In genomic region chr7:141411667-141412066, GRCm38 (mm10) we compare ENCODE assay signal across 24 mouse cellular contexts. TPM values are rescaled to one million over a fixed set of nuclear protein-coding genes. Genes with fewer than 3 reads are reported as not detected.
DNase-seq lines count a peak whose midpoint lies in the region; ATAC-seq and TF ChIP-seq lines count a peak whose summit lies in the region.
"Had no signal": no experiment of that assay in that cellular context is flagged by ENCODE, and none has a peak within 500 bp of the region (broad histone marks: within the 10 kb centered on the region; RNA-seq: fewer than 3 reads in every experiment).

No protein-coding gene starts in this region.

- TF ChIP-seq CTCF in stomach, postnatal 0 days (IDR thresholded peaks at IDR 0.05; ENCODE audit: low read depth): no peak

- H3K4me2 ChIP-seq in forebrain, embryonic 12.5 days: no peak overlapping the region
- no peak overlapping the region for H3K4me2 ChIP-seq in forebrain, embryonic 14.5 days (ENCODE audit: low read length)
- H3K4me2 ChIP-seq in heart, embryonic 16.5 days (ENCODE audit: low read depth, low read length): no peak overlapping the region
- H3K4me2 ChIP-seq in liver, embryonic 15.5 days: no peak overlapping the region
- no peak overlapping the region for H3K4me2 ChIP-seq in stomach, embryonic 16.5 days (ENCODE audit: low read depth, low read length)
- no peak overlapping the region for H3K4me2 ChIP-seq in stomach, postnatal 0 days (replicated peaks; ENCODE audit: low read depth)
- H3K4me2 ChIP-seq: embryonic facial prominence, embryonic 15.5 days; forebrain, embryonic 15.5 days; heart, embryonic 11.5 days had no signal

- no peaks in the 10 kb centered on the region for H3K27me3 ChIP-seq in forebrain, embryonic 12.5 days
- H3K27me3 ChIP-seq in forebrain, embryonic 14.5 days (replicated peaks; ENCODE audit: control insufficient read depth, insufficient read depth, low read length): no peaks in the 10 kb centered on the region
- H3K27me3 ChIP-seq in heart, embryonic 16.5 days (ENCODE audit: control insufficient read depth, insufficient read depth, low read length): no peaks in the 10 kb centered on the region
- H3K27me3 ChIP-seq in liver, embryonic 15.5 days: no peaks in the 10 kb centered on the region
- no peaks in the 10 kb centered on the region for H3K27me3 ChIP-seq in stomach, embryonic 16.5 days (ENCODE audit: control insufficient read depth, insufficient read depth, low read length)
- no peaks in the 10 kb centered on the region for H3K27me3 ChIP-seq in stomach, postnatal 0 days (ENCODE audit: control insufficient read depth, insufficient read depth, low read length)
- H3K27me3 ChIP-seq: CH12.LX; embryonic facial prominence, embryonic 15.5 days; forebrain, embryonic 15.5 days; Patski had no signal

- peaks cover 27% of the 10 kb centered on the region for H3K36me3 ChIP-seq in forebrain, embryonic 12.5 days (replicated peaks)
- peaks cover 19% of the 10 kb centered on the region for H3K36me3 ChIP-seq in forebrain, embryonic 14.5 days (ENCODE audit: control insufficient read depth, insufficient read depth, low read length)
- peaks cover 18% of the 10 kb centered on the region for H3K36me3 ChIP-seq in heart, embryonic 16.5 days (ENCODE audit: control insufficient read depth, insufficient read depth)
- peaks cover 31% of the 10 kb centered on the region for H3K36me3 ChIP-seq in liver, embryonic 15.5 days (replicated peaks)
- 0 out of 2 replicates have a peak, but pooled peaks cover 3% of the 10 kb centered on the region for H3K36me3 ChIP-seq in stomach, embryonic 16.5 days (ENCODE audit: control insufficient read depth, insufficient read depth, low read length)
- peaks cover 6% of the 10 kb centered on the region; the same call in 1 of the 2 replicates for H3K36me3 ChIP-seq in stomach, postnatal 0 days (ENCODE audit: control insufficient read depth, insufficient read depth, low read length)

- no peak overlapping the region for H3K27ac ChIP-seq in forebrain, embryonic 12.5 days
- no peak overlapping the region for H3K27ac ChIP-seq in forebrain, embryonic 14.5 days (ENCODE audit: low read depth, low read length)
- H3K27ac ChIP-seq in heart, embryonic 16.5 days (ENCODE audit: low read length): no peak overlapping the region
- H3K27ac ChIP-seq in liver, embryonic 15.5 days (replicated peaks): 0 out of 2 replicates have a peak overlapping the region, but pooled peaks have one; percentile 4
- no peak overlapping the region for H3K27ac ChIP-seq in stomach, embryonic 16.5 days (ENCODE audit: low read length)
- no peak overlapping the region for H3K27ac ChIP-seq in stomach, postnatal 0 days (replicated peaks)
- H3K27ac ChIP-seq: embryonic facial prominence, embryonic 15.5 days; forebrain, embryonic 15.5 days; heart, adult 2 months; hindbrain, embryonic 10.5 days had no signal

- ATAC-seq in forebrain, embryonic 12.5 days (ENCODE audit: low FRiP score): no peak
- ATAC-seq in forebrain, embryonic 14.5 days: no peak
- ATAC-seq in heart, embryonic 16.5 days (replicated peaks; ENCODE audit: extremely low read depth, insufficient read depth, low FRiP score): no peak
- ATAC-seq in liver, embryonic 15.5 days (ENCODE audit: insufficient read depth): no peak
- ATAC-seq in stomach, embryonic 16.5 days (ENCODE audit: insufficient read depth, low FRiP score): no peak
- ATAC-seq in stomach, postnatal 0 days (ENCODE audit: low FRiP score, low TSS enrichment): no peak
- ATAC-seq: activated CD4-positive, CD25-positive, alpha-beta regulatory T cell, adult 4 months; forebrain, embryonic 15.5 days; intestine, postnatal 0 days; Patski had no signal

- H3K9me3 ChIP-seq in forebrain, embryonic 12.5 days: no peaks in the 10 kb centered on the region
- no peaks in the 10 kb centered on the region for H3K9me3 ChIP-seq in forebrain, embryonic 14.5 days (replicated peaks; ENCODE audit: control insufficient read depth, low read length)
- H3K9me3 ChIP-seq in heart, embryonic 16.5 days (replicated peaks; ENCODE audit: control insufficient read depth, low read length): no peaks in the 10 kb centered on the region
- H3K9me3 ChIP-seq in liver, embryonic 15.5 days (replicated peaks): no peaks in the 10 kb centered on the region
- no peaks in the 10 kb centered on the region for H3K9me3 ChIP-seq in stomach, embryonic 16.5 days (replicated peaks; ENCODE audit: control insufficient read depth, low read length)
- H3K9me3 ChIP-seq in stomach, postnatal 0 days (ENCODE audit: control insufficient read depth, low read length): no peaks in the 10 kb centered on the region
- H3K9me3 ChIP-seq: embryonic facial prominence, embryonic 15.5 days; forebrain, embryonic 15.5 days had no signal

- 91% methylated on average over 1 of the region's 1 CpGs for WGBS in forebrain, embryonic 12.5 days
- WGBS in forebrain, embryonic 14.5 days: 95% methylated on average over 1 of the region's 1 CpGs
- WGBS in heart, embryonic 16.5 days: 93% methylated on average over 1 of the region's 1 CpGs
- WGBS in liver, embryonic 15.5 days (ENCODE audit: insufficient replicate concordance): 84% methylated on average over 1 of the region's 1 CpGs
- WGBS in stomach, embryonic 16.5 days: 90% methylated on average over 1 of the region's 1 CpGs
- WGBS in stomach, postnatal 0 days: 93% methylated on average over 1 of the region's 1 CpGs

- DNase-seq in forebrain, embryonic 14.5 days (ENCODE audit: low spot score): no peak
- no peak for DNase-seq in heart, postnatal 14 days
- no peak for DNase-seq in liver
- DNase-seq in stomach, postnatal 0 days (ENCODE audit: low spot score): no peak
- DNase-seq: adrenal gland, postnatal 14 days; cerebellum, adult 11-12 months; cerebellum, adult 9-10 months; gastrocnemius, postnatal 10 days; heart, adult 2 months; heart, postnatal 10 days; kidney, adult 8-10 months had no signal

- no peak overlapping the region for H3K4me3 ChIP-seq in forebrain, embryonic 12.5 days (replicated peaks)
- no peak overlapping the region for H3K4me3 ChIP-seq in forebrain, embryonic 14.5 days (ENCODE audit: low read depth, low read length)
- no peak overlapping the region for H3K4me3 ChIP-seq in heart, embryonic 16.5 days (ENCODE audit: low read length)
- no peak overlapping the region for H3K4me3 ChIP-seq in liver, embryonic 15.5 days (replicated peaks)
- H3K4me3 ChIP-seq in stomach, embryonic 16.5 days (replicated peaks; ENCODE audit: low read length): no peak overlapping the region
- no peak overlapping the region for H3K4me3 ChIP-seq in stomach, postnatal 0 days (ENCODE audit: low read depth, low read length)
- H3K4me3 ChIP-seq: embryonic facial prominence, embryonic 15.5 days; erythroblast, embryonic 14.5 days; forebrain, embryonic 15.5 days; heart, adult 2 months; hindbrain, embryonic 10.5 days had no signal

- H3K9ac ChIP-seq in forebrain, embryonic 12.5 days: 0 out of 2 replicates have a peak overlapping the region, but pooled peaks have one; percentile 8
- no peak overlapping the region for H3K9ac ChIP-seq in forebrain, embryonic 14.5 days (ENCODE audit: low read length)
- H3K9ac ChIP-seq in heart, embryonic 16.5 days (ENCODE audit: low read length): peak overlapping the region; percentile 5; the same call in 1 of the 2 replicates
- H3K9ac ChIP-seq in liver, embryonic 15.5 days: no peak overlapping the region
- 0 out of 2 replicates have a peak overlapping the region, but pooled peaks have one; percentile 2 for H3K9ac ChIP-seq in stomach, embryonic 16.5 days (ENCODE audit: low read length)
- H3K9ac ChIP-seq in stomach, postnatal 0 days (ENCODE audit: low read length): no peak overlapping the region
- H3K9ac ChIP-seq: embryonic facial prominence, embryonic 15.5 days had no signal

- no peak for TF ChIP-seq EP300 in stomach, postnatal 0 days (optimal IDR thresholded peaks at IDR 0.05)

- intact Hi-C loops in heart, postnatal 14 days (cut with DNase I): loop anchor here (5.0 kb wide), 1 partner anchor 46 kb away; the partner anchor contains the start of gene Pnpla2

- peaks cover 17% of the 10 kb centered on the region for H3K4me1 ChIP-seq in forebrain, embryonic 12.5 days
- H3K4me1 ChIP-seq in forebrain, embryonic 14.5 days (ENCODE audit: control insufficient read depth, insufficient read depth, low read length): peaks cover 7% of the 10 kb centered on the region; the same call in 1 of the 2 replicates
- peaks cover 17% of the 10 kb centered on the region for H3K4me1 ChIP-seq in heart, embryonic 16.5 days (ENCODE audit: control insufficient read depth, insufficient read depth, low read length)
- peaks cover 42% of the 10 kb centered on the region for H3K4me1 ChIP-seq in liver, embryonic 15.5 days (replicated peaks)
- H3K4me1 ChIP-seq in stomach, embryonic 16.5 days (ENCODE audit: control insufficient read depth, insufficient read depth, low read length): peaks cover 10% of the 10 kb centered on the region; the same call in 1 of the 2 replicates
- H3K4me1 ChIP-seq in stomach, postnatal 0 days (replicated peaks; ENCODE audit: control insufficient read depth, insufficient read depth): 0 out of 2 replicates have a peak, but pooled peaks cover 3% of the 10 kb centered on the region

RNA-seq across cellular contexts. Expression of gene Gatd1, which starts 2.3 kb away (rescaled TPM):
- polyA plus RNA-seq in forebrain, embryonic 12.5 days (2016; fragmentation: Nextera tagmentation; extraction: Ambion mirVana): 47.0 and 50.0 TPM in 2 replicates
- polyA plus RNA-seq in forebrain, embryonic 14.5 days (2014; fragmentation: Nextera tagmentation; extraction: Ambion mirVana): 41.7 and 43.4 TPM in 2 replicates
- polyA plus RNA-seq in heart, embryonic 16.5 days (2015; fragmentation: Nextera tagmentation; extraction: Ambion mirVana): 26.6 and 28.0 TPM in 2 replicates
- total RNA-seq in heart, postnatal 14 days (2021): 10 to 100 TPM; 12.5 to 13.3 TPM
- polyA plus RNA-seq in liver, embryonic 15.5 days (2015; fragmentation: Nextera tagmentation; extraction: Ambion mirVana): 15.0 and 15.7 TPM in 2 replicates
- polyA plus RNA-seq in stomach, embryonic 16.5 days (2015; fragmentation: Nextera tagmentation; extraction: Ambion mirVana): 45.8 and 48.1 TPM in 2 replicates
- 30.8 and 33.8 TPM in 2 replicates for polyA plus RNA-seq in stomach, postnatal 0 days (2015; fragmentation: Nextera tagmentation; extraction: Ambion mirVana)

RNA-seq across cellular contexts. Expression of gene Cend1, which starts 17.6 kb away (rescaled TPM):
- polyA plus RNA-seq in forebrain, embryonic 12.5 days (2016; fragmentation: Nextera tagmentation; extraction: Ambion mirVana): 20.5 and 22.5 TPM in 2 replicates
- polyA plus RNA-seq in forebrain, embryonic 14.5 days (2014; fragmentation: Nextera tagmentation; extraction: Ambion mirVana): 21.3 and 25.1 TPM in 2 replicates
- 5.2 and 5.9 TPM in 2 replicates for polyA plus RNA-seq in heart, embryonic 16.5 days (2015; fragmentation: Nextera tagmentation; extraction: Ambion mirVana)
- total RNA-seq in heart, postnatal 14 days (2021): 1 to 10 TPM; 1.5 to 1.7 TPM
- polyA plus RNA-seq in liver, embryonic 15.5 days (2015; fragmentation: Nextera tagmentation; extraction: Ambion mirVana): not detected in 2 replicates
- polyA plus RNA-seq in stomach, embryonic 16.5 days (2015; fragmentation: Nextera tagmentation; extraction: Ambion mirVana): 2.6 and 3.8 TPM in 2 replicates
- polyA plus RNA-seq in stomach, postnatal 0 days (2015; fragmentation: Nextera tagmentation; extraction: Ambion mirVana): 2.0 and 2.5 TPM in 2 replicates
- total RNA-seq: CH12.LX had no signal
- polyA plus RNA-seq: activated CD4-positive, CD25-positive, alpha-beta regulatory T cell, adult 4 months; erythroblast, embryonic 14.5 days had no signal

RNA-seq across cellular contexts. Expression of gene Taldo1, which starts 19.7 kb away (rescaled TPM):
- polyA plus RNA-seq in forebrain, embryonic 12.5 days (2016; fragmentation: Nextera tagmentation; extraction: Ambion mirVana): 397 and 407 TPM in 2 replicates
- polyA plus RNA-seq in forebrain, embryonic 14.5 days (2014; fragmentation: Nextera tagmentation; extraction: Ambion mirVana): 418 and 419 TPM in 2 replicates
- polyA plus RNA-seq in heart, embryonic 16.5 days (2015; fragmentation: Nextera tagmentation; extraction: Ambion mirVana): 227 and 257 TPM in 2 replicates
- total RNA-seq in heart, postnatal 14 days (2021): 100 to 1,000 TPM; 125 to 126 TPM
- 409 and 415 TPM in 2 replicates for polyA plus RNA-seq in liver, embryonic 15.5 days (2015; fragmentation: Nextera tagmentation; extraction: Ambion mirVana)
- 399 and 400 TPM in 2 replicates for polyA plus RNA-seq in stomach, embryonic 16.5 days (2015; fragmentation: Nextera tagmentation; extraction: Ambion mirVana)
- polyA plus RNA-seq in stomach, postnatal 0 days (2015; fragmentation: Nextera tagmentation; extraction: Ambion mirVana): 459 and 468 TPM in 2 replicates

RNA-seq across cellular contexts. Expression of gene Slc25a22, which starts 26.0 kb away (rescaled TPM):
- 57.4 and 60.9 TPM in 2 replicates for polyA plus RNA-seq in forebrain, embryonic 12.5 days (2016; fragmentation: Nextera tagmentation; extraction: Ambion mirVana)
- polyA plus RNA-seq in forebrain, embryonic 14.5 days (2014; fragmentation: Nextera tagmentation; extraction: Ambion mirVana): 56.0 and 81.6 TPM in 2 replicates
- 17.8 and 19.7 TPM in 2 replicates for polyA plus RNA-seq in heart, embryonic 16.5 days (2015; fragmentation: Nextera tagmentation; extraction: Ambion mirVana)
- 10 to 100 TPM; 65.5 to 67.6 TPM for total RNA-seq in heart, postnatal 14 days (2021)
- polyA plus RNA-seq in liver, embryonic 15.5 days (2015; fragmentation: Nextera tagmentation; extraction: Ambion mirVana): 18.7 and 20.5 TPM in 2 replicates
- polyA plus RNA-seq in stomach, embryonic 16.5 days (2015; fragmentation: Nextera tagmentation; extraction: Ambion mirVana): 29.4 and 32.3 TPM in 2 replicates
- 17.2 and 17.6 TPM in 2 replicates for polyA plus RNA-seq in stomach, postnatal 0 days (2015; fragmentation: Nextera tagmentation; extraction: Ambion mirVana)

RNA-seq across cellular contexts. Expression of gene Pidd1, which starts 32.2 kb away (rescaled TPM):
- 16.9 and 18.8 TPM in 2 replicates for polyA plus RNA-seq in forebrain, embryonic 12.5 days (2016; fragmentation: Nextera tagmentation; extraction: Ambion mirVana)
- polyA plus RNA-seq in forebrain, embryonic 14.5 days (2014; fragmentation: Nextera tagmentation; extraction: Ambion mirVana): 5.4 and 5.6 TPM in 2 replicates
- 9.0 and 9.7 TPM in 2 replicates for polyA plus RNA-seq in heart, embryonic 16.5 days (2015; fragmentation: Nextera tagmentation; extraction: Ambion mirVana)
- total RNA-seq in heart, postnatal 14 days (2021): 1 to 10 TPM; 1.1 to 1.2 TPM
- 10.3 and 10.7 TPM in 2 replicates for polyA plus RNA-seq in liver, embryonic 15.5 days (2015; fragmentation: Nextera tagmentation; extraction: Ambion mirVana)
- 7.6 and 8.2 TPM in 2 replicates for polyA plus RNA-seq in stomach, embryonic 16.5 days (2015; fragmentation: Nextera tagmentation; extraction: Ambion mirVana)
- 1.8 and 2.0 TPM in 2 replicates for polyA plus RNA-seq in stomach, postnatal 0 days (2015; fragmentation: Nextera tagmentation; extraction: Ambion mirVana)

Comparison
In these comparisons a context has a peak if more than half of its experiments do, and no peak if none do; other contexts are left out.
1. H3K9ac ChIP-seq: peak in forebrain, embryonic 12.5 days (single experiment), heart, embryonic 16.5 days (single experiment) and stomach, embryonic 16.5 days (single experiment); none in forebrain, embryonic 14.5 days (single experiment), liver, embryonic 15.5 days (single experiment) and stomach, postnatal 0 days (single experiment).